Comparison of ENCODE assay signal across 29 mouse cellular contexts in genomic region chr2:60972189-60972814, GRCm38 (mm10). TPM values are rescaled to one million over a fixed set of nuclear protein-coding genes. Genes with fewer than 3 reads are reported as not detected.
DNase-seq lines count a peak whose midpoint lies in the region; ATAC-seq and TF ChIP-seq lines count a peak whose summit lies in the region.
"Had no signal": no experiment of that assay in that cellular context is flagged by ENCODE, and none has a peak within 500 bp of the region (broad histone marks: within the 10 kb centered on the region; RNA-seq: fewer than 3 reads in every experiment).

No protein-coding gene starts in this region.

- H3K4me1 ChIP-seq in liver, postnatal 0 days (ENCODE audit: insufficient read depth): no peaks in the 10 kb centered on the region
- H3K4me1 ChIP-seq in liver, embryonic 12.5 days: no peaks in the 10 kb centered on the region
- no peaks in the 10 kb centered on the region for H3K4me1 ChIP-seq in midbrain, embryonic 11.5 days (ENCODE audit: control insufficient read depth, insufficient read depth, low read length)
- H3K4me1 ChIP-seq in midbrain, embryonic 13.5 days (replicated peaks): no peaks in the 10 kb centered on the region
- no peaks in the 10 kb centered on the region for H3K4me1 ChIP-seq in neural tube, embryonic 15.5 days
- H3K4me1 ChIP-seq: forebrain, embryonic 10.5 days; forebrain, embryonic 13.5 days; heart, embryonic 15.5 days; hindbrain, embryonic 10.5 days; hindbrain, embryonic 13.5 days had no signal

- ATAC-seq in liver, postnatal 0 days: no peak
- no peak for ATAC-seq in liver, embryonic 12.5 days
- no peak for ATAC-seq in midbrain, embryonic 11.5 days (ENCODE audit: low FRiP score)
- no peak for ATAC-seq in midbrain, embryonic 13.5 days
- no peak for ATAC-seq in neural tube, embryonic 15.5 days (ENCODE audit: low FRiP score)
- no peak for ATAC-seq in cerebellum, adult (ENCODE audit: insufficient number of reproducible peaks, low FRiP score, low TSS enrichment)
- ATAC-seq: forebrain, embryonic 13.5 days; forebrain, embryonic 16.5 days; hindbrain, embryonic 16.5 days; Patski had no signal

- no peaks in the 10 kb centered on the region for H3K36me3 ChIP-seq in liver, postnatal 0 days (replicated peaks; ENCODE audit: insufficient read depth, low read length)
- H3K36me3 ChIP-seq in liver, embryonic 12.5 days: no peaks in the 10 kb centered on the region
- H3K36me3 ChIP-seq in midbrain, embryonic 11.5 days (ENCODE audit: control insufficient read depth, insufficient read depth, low read length): no peaks in the 10 kb centered on the region
- H3K36me3 ChIP-seq in midbrain, embryonic 13.5 days: no peaks in the 10 kb centered on the region
- H3K36me3 ChIP-seq in neural tube, embryonic 15.5 days: no peaks in the 10 kb centered on the region
- H3K36me3 ChIP-seq: forebrain, embryonic 10.5 days; G1E; heart, embryonic 12.5 days; heart, embryonic 15.5 days; hindbrain, embryonic 10.5 days; hindbrain, embryonic 13.5 days had no signal

- H3K9ac ChIP-seq in liver, postnatal 0 days (replicated peaks): no peak overlapping the region
- no peak overlapping the region for H3K9ac ChIP-seq in liver, embryonic 12.5 days
- no peak overlapping the region for H3K9ac ChIP-seq in midbrain, embryonic 11.5 days (ENCODE audit: low read length)
- no peak overlapping the region for H3K9ac ChIP-seq in midbrain, embryonic 13.5 days (replicated peaks)
- H3K9ac ChIP-seq in neural tube, embryonic 15.5 days (replicated peaks): no peak overlapping the region
- H3K9ac ChIP-seq: forebrain, embryonic 13.5 days; heart, embryonic 12.5 days; heart, embryonic 15.5 days; hindbrain, embryonic 13.5 days had no signal

- DNase-seq in liver, postnatal 0 days: no peak
- DNase-seq in midbrain, embryonic 11.5 days (ENCODE audit: low spot score, missing footprints): peak; percentile 56
- DNase-seq in lung, postnatal 14 days: peak; percentile 19
- DNase-seq: adrenal gland, adult 2 months; adrenal gland, postnatal 14 days; B cell, adult 2 months; cerebellum, adult 11-12 months; cerebellum, adult 8-10 months; cerebellum, postnatal 10 days; cerebellum, postnatal 36 days; gastrocnemius, postnatal 10 days; gastrocnemius, postnatal 36 days; heart, postnatal 10 days; heart, postnatal 36 days had no signal

- H3K9me3 ChIP-seq in liver, postnatal 0 days (ENCODE audit: low read length): no peaks in the 10 kb centered on the region
- no peaks in the 10 kb centered on the region for H3K9me3 ChIP-seq in liver, embryonic 12.5 days (replicated peaks)
- no peaks in the 10 kb centered on the region for H3K9me3 ChIP-seq in midbrain, embryonic 11.5 days (ENCODE audit: control insufficient read depth, low read length)
- no peaks in the 10 kb centered on the region for H3K9me3 ChIP-seq in midbrain, embryonic 13.5 days
- H3K9me3 ChIP-seq in neural tube, embryonic 15.5 days (replicated peaks): no peaks in the 10 kb centered on the region
- H3K9me3 ChIP-seq: forebrain, embryonic 10.5 days; forebrain, embryonic 13.5 days; G1E; heart, embryonic 12.5 days; heart, embryonic 15.5 days; hindbrain, embryonic 10.5 days; hindbrain, embryonic 13.5 days had no signal

- TF ChIP-seq EP300 in liver, postnatal 0 days (IDR thresholded peaks at IDR 0.05; ENCODE audit: low read depth): 0 out of 2 replicates have a peak, but pooled peaks have one; percentile 11

- no peak for TF ChIP-seq CTCF in liver, postnatal 0 days (IDR thresholded peaks at IDR 0.05; ENCODE audit: low read depth)

- no peak overlapping the region for H3K4me3 ChIP-seq in liver, postnatal 0 days (ENCODE audit: low read depth, low read length)
- H3K4me3 ChIP-seq in liver, embryonic 12.5 days: no peak overlapping the region
- H3K4me3 ChIP-seq in midbrain, embryonic 11.5 days (ENCODE audit: low read depth, low read length): no peak overlapping the region
- H3K4me3 ChIP-seq in midbrain, embryonic 13.5 days (replicated peaks): no peak overlapping the region
- H3K4me3 ChIP-seq in neural tube, embryonic 15.5 days (replicated peaks): no peak overlapping the region
- H3K4me3 ChIP-seq: forebrain, embryonic 10.5 days; forebrain, embryonic 13.5 days; heart, embryonic 12.5 days; heart, embryonic 15.5 days; hindbrain, embryonic 10.5 days; hindbrain, embryonic 13.5 days had no signal

- H3K4me2 ChIP-seq in liver, postnatal 0 days (ENCODE audit: low read depth, low read length): no peak overlapping the region
- H3K4me2 ChIP-seq in liver, embryonic 12.5 days: no peak overlapping the region
- no peak overlapping the region for H3K4me2 ChIP-seq in midbrain, embryonic 11.5 days
- H3K4me2 ChIP-seq in midbrain, embryonic 13.5 days (replicated peaks): no peak overlapping the region
- no peak overlapping the region for H3K4me2 ChIP-seq in neural tube, embryonic 15.5 days
- H3K4me2 ChIP-seq: forebrain, embryonic 13.5 days; heart, embryonic 12.5 days; heart, embryonic 15.5 days; hindbrain, embryonic 13.5 days had no signal

- whole genome bisulfite sequencing in liver, postnatal 0 days (ENCODE audit: insufficient replicate concordance): 34% methylated on average over 7 of the region's 7 CpGs
- 51% methylated on average over 7 of the region's 7 CpGs for WGBS in liver, embryonic 12.5 days (ENCODE audit: insufficient replicate concordance)
- 80% methylated on average over 7 of the region's 7 CpGs for WGBS in midbrain, embryonic 11.5 days
- WGBS in midbrain, embryonic 13.5 days: 62% methylated on average over 7 of the region's 7 CpGs
- 80% methylated on average over 7 of the region's 7 CpGs for WGBS in neural tube, embryonic 15.5 days

- H3K27me3 ChIP-seq in liver, postnatal 0 days (ENCODE audit: insufficient read depth, low read length): no peaks in the 10 kb centered on the region
- H3K27me3 ChIP-seq in liver, embryonic 12.5 days (replicated peaks): no peaks in the 10 kb centered on the region
- no peaks in the 10 kb centered on the region for H3K27me3 ChIP-seq in midbrain, embryonic 11.5 days (ENCODE audit: control insufficient read depth, insufficient read depth, low read length)
- no peaks in the 10 kb centered on the region for H3K27me3 ChIP-seq in midbrain, embryonic 13.5 days
- H3K27me3 ChIP-seq in neural tube, embryonic 15.5 days (replicated peaks): no peaks in the 10 kb centered on the region
- H3K27me3 ChIP-seq: CH12.LX; forebrain, embryonic 13.5 days; heart, embryonic 12.5 days; heart, embryonic 15.5 days; hindbrain, embryonic 13.5 days; Patski had no signal

- H3K27ac ChIP-seq in liver, postnatal 0 days (ENCODE audit: low read depth): no peak overlapping the region
- H3K27ac ChIP-seq in liver, embryonic 12.5 days: no peak overlapping the region
- no peak overlapping the region for H3K27ac ChIP-seq in midbrain, embryonic 11.5 days (ENCODE audit: low read depth, low read length)
- no peak overlapping the region for H3K27ac ChIP-seq in midbrain, embryonic 13.5 days
- H3K27ac ChIP-seq in neural tube, embryonic 15.5 days (replicated peaks): no peak overlapping the region
- H3K27ac ChIP-seq: forebrain, embryonic 10.5 days; forebrain, embryonic 13.5 days; heart, embryonic 15.5 days; hindbrain, embryonic 10.5 days; hindbrain, embryonic 13.5 days had no signal

RNA-seq across cellular contexts. Expression of gene Rbms1, which starts 9.3 kb away (rescaled TPM):
- 36.5 and 38.5 TPM in 2 replicates for polyA plus RNA-seq in liver, postnatal 0 days (2015; fragmentation: Nextera tagmentation; extraction: Ambion mirVana)
- polyA plus RNA-seq in liver, embryonic 12.5 days (2016; fragmentation: Nextera tagmentation; extraction: Ambion mirVana): 54.5 and 58.8 TPM in 2 replicates
- polyA plus RNA-seq in midbrain, embryonic 11.5 days (2014; fragmentation: Nextera tagmentation; extraction: Ambion mirVana): 43.2 and 48.6 TPM in 2 replicates
- 29.5 and 32.0 TPM in 2 replicates for polyA plus RNA-seq in midbrain, embryonic 13.5 days (2015; fragmentation: Nextera tagmentation; extraction: Ambion mirVana)
- 65.2 and 84.1 TPM in 2 replicates for polyA plus RNA-seq in neural tube, embryonic 15.5 days (2015; fragmentation: Nextera tagmentation; extraction: Ambion mirVana)
